Mouse (Mus musculus) ES-E14 (cell line): ENCODE results near the gene Pitpnm3. TPM values are rescaled to one million over a fixed set of nuclear protein-coding genes. Genes with fewer than 3 reads are reported as not detected.

Experiments used
- DNase-seq: peaks from one replicate; pipeline ENCODE4 v3.0.0-alpha.2; 2013; ENCODE audit warnings: low read depth, low spot score
- H3K27ac ChIP-seq: 2 replicates; pipeline ENCODE4 v1.5.1; 2012; ENCODE audit warnings: low read depth, mild to moderate bottlenecking, low read length, moderate library complexity, mixed read lengths; ENCODE audit not compliant: poor library complexity, insufficient read depth, severe bottlenecking
- H3K36me3 ChIP-seq: 2 replicates; pipeline ENCODE4 v1.6.1; 2012; ENCODE audit warnings: mild to moderate bottlenecking, low read length, moderate library complexity, mixed read lengths; ENCODE audit not compliant: control insufficient read depth, poor library complexity, insufficient read depth, severe bottlenecking
- H3K4me1 ChIP-seq, 2 experiments: fragments of 150-350 bp in 1 of 2; sonication (generic) in 1 of 2; 2 replicates each; pipeline ENCODE4 v1.6.1; 2012; ENCODE audit warnings: low read length in 2 of 2, mild to moderate bottlenecking in 1 of 2, mixed read lengths in 1 of 2; ENCODE audit not compliant: control insufficient read depth in 2 of 2, insufficient read depth in 2 of 2, poor library complexity in 1 of 2
- H3K4me3 ChIP-seq, 2 experiments: fragments of 150-350 bp in 1 of 2; sonication (generic) in 1 of 2; 2 replicates each; pipeline ENCODE4 v1.5.1; 2012; ENCODE audit warnings: low read length in 2 of 2, low read depth in 1 of 2, mild to moderate bottlenecking in 1 of 2, mixed read lengths in 1 of 2; ENCODE audit not compliant: insufficient read depth in 1 of 2, poor library complexity in 1 of 2, severe bottlenecking in 1 of 2
- H3K9ac ChIP-seq: 2 replicates; pipeline ENCODE4 v1.6.1; 2012; ENCODE audit warnings: low read depth, mild to moderate bottlenecking, low read length, mixed read lengths; ENCODE audit not compliant: poor library complexity, insufficient read depth, severe bottlenecking
- H3K9me3 ChIP-seq: fragments of 150-350 bp; sonication (generic); 2 replicates; pipeline ENCODE4 v1.6.1; 2012; ENCODE audit warnings: low read depth, mild to moderate bottlenecking, low read length; ENCODE audit not compliant: control insufficient read depth, insufficient read depth
- CHD2 ChIP-seq: IDR thresholded peaks from 2 replicates; pipeline ENCODE4 v1.6.1; 2014; ENCODE audit warnings: mild to moderate bottlenecking, low read depth, low read length, inconsistent platforms
- HCFC1 ChIP-seq: IDR thresholded peaks from 2 replicates; pipeline ENCODE4 v1.6.1; 2012; ENCODE audit warnings: low read length, inconsistent platforms, borderline replicate concordance; ENCODE audit not compliant: insufficient read depth
- MAFK ChIP-seq: IDR thresholded peaks from 2 replicates; pipeline ENCODE4 v1.6.1; 2014; ENCODE audit warnings: mild to moderate bottlenecking, low read depth, low read length, inconsistent platforms; ENCODE audit not compliant: insufficient read depth
- ZC3H11A ChIP-seq: IDR thresholded peaks from 2 replicates; pipeline ENCODE4 v1.6.1; 2012; ENCODE audit warnings: low read depth, mild to moderate bottlenecking, inconsistent platforms, low read length, borderline replicate concordance
- ZNF384 ChIP-seq: IDR thresholded peaks from 2 replicates; pipeline ENCODE4 v1.6.1; 2012; ENCODE audit warnings: low read depth, low read length, inconsistent platforms
- in situ Hi-C, 2 experiments: fragments of 600-800 bp; cut with MboI; formaldehyde crosslinking; loops; one replicate each; pipeline ENCODE4 v1.15.1; 2025; ENCODE audit warnings: low sequenced_read_pairs in 2 of 2, inconsistent platforms in 1 of 2; ENCODE audit not compliant: unreplicated experiment in 2 of 2
- total RNA-seq: library from RNA; depleted of rRNA; stranded (reverse); fragments of 300-350 nt; gene quantifications from 2 replicates; pipeline ENCODE4 v1.2.3, GENCODE M21; 2012

Gene Pitpnm3
- total RNA-seq, 1 experiment = 0.36 TPM

DNA sequence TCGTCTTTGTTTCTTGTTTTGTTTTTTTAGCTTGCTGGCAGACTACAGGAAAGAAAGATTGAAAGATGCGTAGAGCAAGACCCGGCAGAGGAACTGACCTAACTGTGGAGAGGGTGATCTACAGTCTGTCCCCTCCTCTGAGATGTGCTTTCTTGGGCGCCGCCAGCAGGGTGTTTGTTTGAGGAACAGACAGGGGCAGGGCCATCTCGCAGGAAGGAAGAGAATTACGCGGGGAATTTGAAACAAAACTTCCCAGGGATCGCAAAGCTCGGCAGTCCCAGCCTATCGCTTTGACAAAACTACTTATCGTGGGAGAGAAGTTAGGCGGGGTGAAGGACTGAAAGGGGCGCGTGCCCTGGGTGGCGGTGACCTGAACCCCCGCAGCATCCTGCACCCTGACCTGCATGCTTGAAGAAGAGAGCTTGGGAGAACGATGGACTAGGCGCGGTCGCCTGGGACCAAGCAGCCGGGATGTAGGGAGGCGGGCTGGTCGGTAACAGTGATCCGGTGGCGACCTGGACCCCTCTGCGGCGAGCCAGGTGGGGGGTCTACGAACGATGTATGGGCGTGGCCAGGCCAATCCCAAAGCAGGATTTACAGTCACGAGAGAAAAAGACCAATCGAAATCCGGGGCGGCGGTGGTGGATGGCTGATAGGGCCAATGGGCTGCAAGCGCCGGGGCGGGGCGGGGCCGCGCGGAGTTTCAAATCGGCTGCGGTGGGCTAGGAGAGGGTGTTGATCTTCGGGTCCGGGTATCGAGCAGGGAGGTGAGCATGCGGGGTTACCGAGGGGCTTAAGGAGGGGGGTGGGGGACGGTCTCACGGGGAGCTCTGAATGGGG is 93.6 kb downstream of the Pitpnm3 start, which contains the start of gene Pimreg:
TSS of gene Pimreg (plus strand) at position 265 of the 840 bp plus-strand sequence.
- H3K4me1 ChIP-seq = peaks cover 0 to 3% of the 10 kb centered on the region in 2 experiments; a peak in 1 of 4 replicates
- H3K9me3 ChIP-seq = no peaks in the 10 kb centered on the region
- DNase-seq = peak; percentile 89
- H3K27ac ChIP-seq = no peak within 1 kb of the TSS
- in situ Hi-C loops = loop anchor here in 1 of 2 experiments (25.0 kb wide), 1 partner anchor 705 kb away; no protein-coding TSS in a partner anchor
- peak within 1 kb of the TSS; percentile 72 to 74 for H3K4me3 ChIP-seq
- H3K36me3 ChIP-seq = peaks cover 17% of the 10 kb centered on the region; the same call in 1 of the 2 replicates
- TF ChIP-seq CHD2 (peak; percentile 62; the same call in 1 of the 2 replicates), ZNF384 (no peak)
- peak within 1 kb of the TSS; percentile 81 for H3K9ac ChIP-seq

DNA sequence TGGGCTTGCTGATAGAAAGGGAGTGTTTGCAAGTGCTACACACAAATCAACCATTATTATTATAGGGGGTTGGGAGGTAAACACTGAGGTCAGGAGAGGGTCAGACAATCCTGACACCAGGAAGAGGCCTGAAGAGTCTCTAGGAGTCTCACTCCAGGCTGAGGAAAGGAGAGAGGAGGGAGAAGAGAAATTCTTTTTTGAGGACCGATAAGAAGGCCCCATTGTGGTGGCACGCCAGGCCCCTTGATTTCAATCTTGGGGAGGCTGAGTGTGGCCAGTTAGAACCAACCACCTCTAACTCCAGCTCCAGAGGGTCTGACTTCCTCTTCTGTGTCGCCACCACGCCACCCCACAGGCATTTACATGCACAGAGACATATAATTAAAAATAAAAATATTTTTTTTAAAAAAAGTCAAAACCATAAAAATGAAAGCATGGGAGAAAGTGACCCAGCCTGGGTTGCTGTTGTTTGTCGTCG is 94.2 kb downstream of the Pitpnm3 start:
- H3K9me3 ChIP-seq = no peaks in the 10 kb centered on the region
- peaks cover 17% of the 10 kb centered on the region; the same call in 1 of the 2 replicates for H3K36me3 ChIP-seq
- TF ChIP-seq MAFK (no peak), HCFC1 (no peak), ZC3H11A (no peak), ZNF384 (no peak)
- H3K4me1 ChIP-seq = peaks cover 0 to 3% of the 10 kb centered on the region in 2 experiments; a peak in 1 of 4 replicates
- in situ Hi-C loops = loop anchor here in 1 of 2 experiments (25.0 kb wide), 1 partner anchor 704 kb away; no protein-coding TSS in a partner anchor
- peak overlapping the region in 1 of 2 experiments; percentile 72; a peak in 2 of 4 replicates for H3K4me3 ChIP-seq
- peak overlapping the region; percentile 81; the same call in 1 of the 2 replicates for H3K9ac ChIP-seq
- no peak for DNase-seq
- no peak overlapping the region for H3K27ac ChIP-seq

DNA sequence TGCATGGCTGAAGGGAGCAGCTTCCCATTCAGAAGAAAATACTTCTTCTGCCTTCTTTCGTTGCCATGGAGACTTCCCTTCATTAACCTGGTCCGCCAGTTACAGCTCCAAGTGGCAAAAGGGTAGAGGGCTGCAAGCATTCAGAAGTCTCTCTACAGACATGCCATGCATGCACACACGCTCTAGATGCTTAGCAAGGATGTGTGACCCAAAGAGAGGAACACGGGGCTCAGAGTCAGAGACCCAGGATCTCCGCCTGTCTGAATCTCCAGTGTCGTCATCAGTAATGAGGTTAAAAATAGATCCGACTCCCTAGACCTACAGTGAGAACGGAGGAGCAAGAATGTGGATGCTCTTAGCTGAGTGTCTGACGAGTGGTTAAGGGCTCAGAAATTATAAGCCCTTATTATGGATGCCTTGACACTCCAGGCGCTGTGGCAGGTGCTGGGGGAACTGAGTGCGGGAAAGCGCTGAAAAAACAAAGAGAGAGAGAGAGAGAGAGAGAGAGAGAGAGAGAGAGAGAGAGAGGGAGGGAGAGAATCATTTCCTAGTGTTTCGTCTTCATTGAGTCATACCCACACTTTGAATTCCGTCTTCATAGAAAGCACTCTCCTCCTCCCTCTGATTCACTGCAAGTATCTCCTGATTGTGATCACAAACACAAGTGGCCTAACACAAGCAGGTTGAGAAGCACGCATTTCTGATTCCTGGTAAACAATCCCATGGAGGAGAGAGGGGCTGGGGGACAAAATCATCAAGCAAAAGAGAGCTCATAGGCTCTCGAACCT is 95.8 kb downstream of the Pitpnm3 start:
- TF ChIP-seq MAFK (no peak), CHD2 (no peak), ZC3H11A (no peak), HCFC1 (no peak), ZNF384 (no peak)
- Histone ChIP-seq H3K9me3 (no peaks in the 10 kb centered on the region), H3K36me3 (peaks cover 7% of the 10 kb centered on the region; the same call in 1 of the 2 replicates), H3K4me3 (no peak overlapping the region), H3K27ac (no peak overlapping the region), H3K4me1 (peaks cover 0 to 3% of the 10 kb centered on the region in 2 experiments; a peak in 1 of 4 replicates), H3K9ac (no peak overlapping the region)
- in situ Hi-C loops = loop anchor here in 1 of 2 experiments (25.0 kb wide), 1 partner anchor 702 kb away; no protein-coding TSS in a partner anchor
- no peak for DNase-seq

DNA sequence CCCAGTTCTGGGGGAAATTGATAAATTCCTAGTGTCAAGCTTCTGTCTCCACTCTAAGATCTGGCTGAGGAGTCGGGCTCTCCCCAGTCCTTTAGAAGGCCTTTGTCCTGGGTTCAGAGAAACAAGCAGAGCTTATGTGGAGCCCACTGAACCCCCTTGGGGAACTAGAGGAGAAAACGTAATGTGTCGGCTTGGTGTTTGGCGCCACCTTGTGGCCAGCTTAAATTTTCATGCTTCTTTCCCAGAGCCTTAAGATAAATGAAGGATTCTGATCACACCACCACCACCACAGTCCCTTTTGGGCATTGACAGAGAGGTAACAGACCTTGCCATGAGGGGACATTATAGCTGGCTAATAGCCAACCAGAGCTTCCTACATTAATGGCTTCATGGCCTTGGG is 97.6 kb downstream of the Pitpnm3 start:
- H3K4me1 ChIP-seq = peaks cover 0 to 1% of the 10 kb centered on the region in 2 experiments; a peak in 1 of 4 replicates
- in situ Hi-C loops = loop anchor here in 1 of 2 experiments (25.0 kb wide), 1 partner anchor 701 kb away; no protein-coding TSS in a partner anchor
- peak; percentile 66 for DNase-seq
- H3K9ac ChIP-seq = no peak overlapping the region
- no peak overlapping the region for H3K4me3 ChIP-seq
- H3K27ac ChIP-seq = no peak overlapping the region
- 0 out of 2 replicates have a peak, but pooled peaks have one; percentile 9 for TF ChIP-seq ZC3H11A
- no peak for TF ChIP-seq MAFK
- H3K36me3 ChIP-seq = no peaks in the 10 kb centered on the region
- no peaks in the 10 kb centered on the region for H3K9me3 ChIP-seq
